Mouse (Mus musculus): ENCODE results near the gene Otulinl. TPM values are rescaled to one million over a fixed set of nuclear protein-coding genes. Genes with fewer than 3 reads are reported as not detected.

Otulinl gene
- polyA plus RNA-seq, 1 experiment from 2014 or later, result 7.6 TPM

GRCm38 (mm10) chr15:27674041-27674440 is 7.3 kb downstream of the Otulinl start:
- 65% methylated on average over 6 of the region's 6 CpGs for WGBS

GRCm38 (mm10) chr15:27673151-27673550 is 8.2 kb downstream of the Otulinl start:
- no peaks in the 10 kb centered on the region for H3K9me3 ChIP-seq (replicated peaks; ENCODE audit: control insufficient read depth, low read length)
- H3K9ac ChIP-seq (ENCODE audit: low read length), result no peak overlapping the region
- WGBS, result 84% methylated on average over 6 of the region's 6 CpGs
- peaks cover 2% of the 10 kb centered on the region; the same call in 1 of the 2 replicates for H3K27me3 ChIP-seq (ENCODE audit: control insufficient read depth, insufficient read depth, low read length)
- ATAC-seq (replicated peaks; ENCODE audit: extremely low read depth, insufficient read depth, low FRiP score), result no peak
- H3K27ac ChIP-seq (ENCODE audit: low read length), result no peak overlapping the region
- H3K4me1 ChIP-seq (ENCODE audit: control insufficient read depth, insufficient read depth, low read length), result no peaks in the 10 kb centered on the region
- H3K4me2 ChIP-seq (ENCODE audit: low read depth, low read length), result no peak overlapping the region
- H3K36me3 ChIP-seq (ENCODE audit: control insufficient read depth, insufficient read depth), result no peaks in the 10 kb centered on the region
- H3K4me3 ChIP-seq (ENCODE audit: low read length), result no peak overlapping the region

More at GRCm38 (mm10) chr15:27674041-27674440, 7.3 kb downstream of the Otulinl start:
- no peaks in the 10 kb centered on the region for H3K9me3 ChIP-seq (replicated peaks; ENCODE audit: control insufficient read depth, low read length)
- no peak overlapping the region for H3K9ac ChIP-seq (ENCODE audit: low read length)
- no peaks in the 10 kb centered on the region for H3K4me1 ChIP-seq (ENCODE audit: control insufficient read depth, insufficient read depth, low read length)
- no peak for ATAC-seq (replicated peaks; ENCODE audit: extremely low read depth, insufficient read depth, low FRiP score)
- H3K36me3 ChIP-seq (ENCODE audit: control insufficient read depth, insufficient read depth), result no peaks in the 10 kb centered on the region
- H3K27ac ChIP-seq (ENCODE audit: low read length), result no peak overlapping the region
- no peak overlapping the region for H3K4me3 ChIP-seq (ENCODE audit: low read length)
- no peak overlapping the region for H3K4me2 ChIP-seq (ENCODE audit: low read depth, low read length)
- H3K27me3 ChIP-seq (ENCODE audit: control insufficient read depth, insufficient read depth, low read length), result peaks cover 2% of the 10 kb centered on the region; the same call in 1 of the 2 replicates

GRCm38 (mm10) chr15:27672259-27672658 is 9.1 kb downstream of the Otulinl start:
- no peaks in the 10 kb centered on the region for H3K27me3 ChIP-seq (ENCODE audit: control insufficient read depth, insufficient read depth, low read length)
- H3K27ac ChIP-seq (ENCODE audit: low read length), result no peak overlapping the region
- no peak for ATAC-seq (replicated peaks; ENCODE audit: extremely low read depth, insufficient read depth, low FRiP score)
- no peak overlapping the region for H3K4me2 ChIP-seq (ENCODE audit: low read depth, low read length)
- no peaks in the 10 kb centered on the region for H3K9me3 ChIP-seq (replicated peaks; ENCODE audit: control insufficient read depth, low read length)
- no peak overlapping the region for H3K4me3 ChIP-seq (ENCODE audit: low read length)
- H3K4me1 ChIP-seq (ENCODE audit: control insufficient read depth, insufficient read depth, low read length), result no peaks in the 10 kb centered on the region
- no peaks in the 10 kb centered on the region for H3K36me3 ChIP-seq (ENCODE audit: control insufficient read depth, insufficient read depth)
- H3K9ac ChIP-seq (ENCODE audit: low read length), result no peak overlapping the region
- 76% methylated on average over 8 of the region's 8 CpGs for WGBS

GRCm38 (mm10) chr15:27671612-27672245 is 9.7 kb downstream of the Otulinl start:
- H3K36me3 ChIP-seq (ENCODE audit: control insufficient read depth, insufficient read depth), result no peaks in the 10 kb centered on the region

GRCm38 (mm10) chr15:27670708-27671107 is 10.7 kb downstream of the Otulinl start:
- Histone ChIP-seq H3K9ac (ENCODE audit: low read length) (no peak overlapping the region), H3K4me2 (ENCODE audit: low read depth, low read length) (no peak overlapping the region), H3K27ac (ENCODE audit: low read length) (no peak overlapping the region), H3K4me1 (ENCODE audit: control insufficient read depth, insufficient read depth, low read length) (no peaks in the 10 kb centered on the region), H3K4me3 (ENCODE audit: low read length) (no peak overlapping the region), H3K36me3 (ENCODE audit: control insufficient read depth, insufficient read depth) (no peaks in the 10 kb centered on the region), H3K27me3 (ENCODE audit: control insufficient read depth, insufficient read depth, low read length) (no peaks in the 10 kb centered on the region), H3K9me3 (replicated peaks; ENCODE audit: control insufficient read depth, low read length) (no peaks in the 10 kb centered on the region)
- no peak for ATAC-seq (replicated peaks; ENCODE audit: extremely low read depth, insufficient read depth, low FRiP score)
- WGBS, result 75% methylated on average over 8 of the region's 8 CpGs

More at GRCm38 (mm10) chr15:27671612-27672245, 9.7 kb downstream of the Otulinl start:
- ATAC-seq (replicated peaks; ENCODE audit: extremely low read depth, insufficient read depth, low FRiP score), result no peak
- Histone ChIP-seq H3K9ac (ENCODE audit: low read length) (no peak overlapping the region), H3K27ac (ENCODE audit: low read length) (no peak overlapping the region), H3K4me2 (ENCODE audit: low read depth, low read length) (no peak overlapping the region), H3K4me3 (ENCODE audit: low read length) (no peak overlapping the region), H3K9me3 (replicated peaks; ENCODE audit: control insufficient read depth, low read length) (no peaks in the 10 kb centered on the region), H3K27me3 (ENCODE audit: control insufficient read depth, insufficient read depth, low read length) (no peaks in the 10 kb centered on the region), H3K4me1 (ENCODE audit: control insufficient read depth, insufficient read depth, low read length) (no peaks in the 10 kb centered on the region)
- WGBS, result 77% methylated on average over 10 of the region's 10 CpGs

- no peak overlapping the region for H3K27ac ChIP-seq (ENCODE audit: low read length)
- no peaks in the 10 kb centered on the region for H3K36me3 ChIP-seq (ENCODE audit: control insufficient read depth, insufficient read depth)
- peaks cover 3% of the 10 kb centered on the region; the same call in 1 of the 2 replicates for H3K4me1 ChIP-seq (ENCODE audit: control insufficient read depth, insufficient read depth, low read length)
- no peak overlapping the region for H3K4me3 ChIP-seq (ENCODE audit: low read length)
- H3K4me2 ChIP-seq (ENCODE audit: low read depth, low read length), result no peak overlapping the region
- ATAC-seq (replicated peaks; ENCODE audit: extremely low read depth, insufficient read depth, low FRiP score), result no peak
- H3K9ac ChIP-seq (ENCODE audit: low read length), result no peak overlapping the region
- 83% methylated on average over 12 of the region's 12 CpGs for WGBS
- H3K27me3 ChIP-seq (ENCODE audit: control insufficient read depth, insufficient read depth, low read length), result no peaks in the 10 kb centered on the region
- H3K9me3 ChIP-seq (replicated peaks; ENCODE audit: control insufficient read depth, low read length), result no peaks in the 10 kb centered on the region
Observed at GRCm38 (mm10) chr15:27669931-27670411, 11.4 kb downstream of the Otulinl start.

GRCm38 (mm10) chr15:27669276-27669675 is 12.1 kb downstream of the Otulinl start:
- no peak overlapping the region for H3K9ac ChIP-seq (ENCODE audit: low read length)
- H3K36me3 ChIP-seq (ENCODE audit: control insufficient read depth, insufficient read depth), result no peaks in the 10 kb centered on the region
- H3K4me1 ChIP-seq (ENCODE audit: control insufficient read depth, insufficient read depth, low read length), result peaks cover 3% of the 10 kb centered on the region; the same call in 1 of the 2 replicates
- ATAC-seq (replicated peaks; ENCODE audit: extremely low read depth, insufficient read depth, low FRiP score), result no peak
- H3K27me3 ChIP-seq (ENCODE audit: control insufficient read depth, insufficient read depth, low read length), result no peaks in the 10 kb centered on the region
- no peaks in the 10 kb centered on the region for H3K9me3 ChIP-seq (replicated peaks; ENCODE audit: control insufficient read depth, low read length)
- H3K4me2 ChIP-seq (ENCODE audit: low read depth, low read length), result no peak overlapping the region
- H3K4me3 ChIP-seq (ENCODE audit: low read length), result no peak overlapping the region
- 72% methylated on average over 4 of the region's 4 CpGs for WGBS
- no peak overlapping the region for H3K27ac ChIP-seq (ENCODE audit: low read length)

GRCm38 (mm10) chr15:27668557-27668956 is 12.8 kb downstream of the Otulinl start:
- no peak overlapping the region for H3K9ac ChIP-seq (ENCODE audit: low read length)
- no peaks in the 10 kb centered on the region for H3K36me3 ChIP-seq (ENCODE audit: control insufficient read depth, insufficient read depth)
- 93% methylated on average over 7 of the region's 7 CpGs for WGBS
- no peaks in the 10 kb centered on the region for H3K9me3 ChIP-seq (replicated peaks; ENCODE audit: control insufficient read depth, low read length)
- ATAC-seq (replicated peaks; ENCODE audit: extremely low read depth, insufficient read depth, low FRiP score), result no peak
- no peaks in the 10 kb centered on the region for H3K27me3 ChIP-seq (ENCODE audit: control insufficient read depth, insufficient read depth, low read length)
- no peak overlapping the region for H3K4me3 ChIP-seq (ENCODE audit: low read length)
- H3K4me2 ChIP-seq (ENCODE audit: low read depth, low read length), result no peak overlapping the region
- peaks cover 3% of the 10 kb centered on the region; the same call in 1 of the 2 replicates for H3K4me1 ChIP-seq (ENCODE audit: control insufficient read depth, insufficient read depth, low read length)
- H3K27ac ChIP-seq (ENCODE audit: low read length), result no peak overlapping the region

GRCm38 (mm10) chr15:27668001-27668461 is 13.3 kb downstream of the Otulinl start:
- no peak overlapping the region for H3K4me2 ChIP-seq (ENCODE audit: low read depth, low read length)
- no peak overlapping the region for H3K27ac ChIP-seq (ENCODE audit: low read length)
- no peaks in the 10 kb centered on the region for H3K9me3 ChIP-seq (replicated peaks; ENCODE audit: control insufficient read depth, low read length)
- no peak for ATAC-seq (replicated peaks; ENCODE audit: extremely low read depth, insufficient read depth, low FRiP score)
- WGBS, result 76% methylated on average over 9 of the region's 9 CpGs
- no peaks in the 10 kb centered on the region for H3K36me3 ChIP-seq (ENCODE audit: control insufficient read depth, insufficient read depth)
- H3K4me3 ChIP-seq (ENCODE audit: low read length), result no peak overlapping the region
- H3K27me3 ChIP-seq (ENCODE audit: control insufficient read depth, insufficient read depth, low read length), result no peaks in the 10 kb centered on the region
- H3K9ac ChIP-seq (ENCODE audit: low read length), result no peak overlapping the region
- peaks cover 3% of the 10 kb centered on the region; the same call in 1 of the 2 replicates for H3K4me1 ChIP-seq (ENCODE audit: control insufficient read depth, insufficient read depth, low read length)
